9 mouse cellular contexts compared by ENCODE assay signal in genomic region chr11:120142601-120143051, GRCm38 (mm10). TPM values are rescaled to one million over a fixed set of nuclear protein-coding genes. Genes with fewer than 3 reads are reported as not detected.
DNase-seq lines count a peak whose midpoint lies in the region; ATAC-seq and TF ChIP-seq lines count a peak whose summit lies in the region.
"Had no signal": no experiment of that assay in that cellular context is flagged by ENCODE, and none has a peak within 500 bp of the region (broad histone marks: within the 10 kb centered on the region; RNA-seq: fewer than 3 reads in every experiment).

No protein-coding gene starts in this region.

- peaks cover 75% of the 10 kb centered on the region for H3K4me1 ChIP-seq in G1E (ENCODE audit: insufficient read depth, low read depth, low read length)
- H3K4me1 ChIP-seq in forebrain, postnatal 0 days (ENCODE audit: insufficient read depth): no peaks in the 10 kb centered on the region
- peaks cover 82% of the 10 kb centered on the region for H3K4me1 ChIP-seq in liver, embryonic 13.5 days (replicated peaks)

- no peak for TF ChIP-seq CTCF in G1E (IDR thresholded peaks at IDR 0.05; ENCODE audit: low read depth, low read length)
- TF ChIP-seq CTCF in forebrain, postnatal 0 days (IDR thresholded peaks at IDR 0.05; ENCODE audit: low read depth): peak; percentile 29; the same call in 1 of the 2 replicates

- H3K27ac ChIP-seq in forebrain, postnatal 0 days (ENCODE audit: low read depth, low read length): no peak overlapping the region
- peak overlapping the region; percentile 77 for H3K27ac ChIP-seq in liver, embryonic 13.5 days

- peak; percentile 33 to 58 for DNase-seq in frontal cortex, postnatal 10 days (ENCODE audit: low spot score in 2 of 2)
- no peak for DNase-seq in G1E (ENCODE audit: low spot score)
- no peak for DNase-seq in forebrain, postnatal 0 days
- DNase-seq in liver, embryonic 13.5 days: no peak
- peak; percentile 47 for DNase-seq in retina, embryonic 14.5 days (ENCODE audit: low spot score)
- no peak for DNase-seq in cerebellum, adult 8-10 months

- H3K4me2 ChIP-seq in forebrain, postnatal 0 days (ENCODE audit: low read depth): no peak overlapping the region
- H3K4me2 ChIP-seq in liver, embryonic 13.5 days: 0 out of 2 replicates have a peak overlapping the region, but pooled peaks have one; percentile 8

- H3K9me3 ChIP-seq in G1E (replicated peaks): no peaks in the 10 kb centered on the region
- H3K9me3 ChIP-seq in forebrain, postnatal 0 days (ENCODE audit: low read length): no peaks in the 10 kb centered on the region
- H3K9me3 ChIP-seq in liver, embryonic 13.5 days (replicated peaks): no peaks in the 10 kb centered on the region

- no peaks in the 10 kb centered on the region for H3K27me3 ChIP-seq in G1E (ENCODE audit: insufficient read depth, low read length)
- no peaks in the 10 kb centered on the region for H3K27me3 ChIP-seq in forebrain, postnatal 0 days (ENCODE audit: insufficient read depth, low read length)
- H3K27me3 ChIP-seq in liver, embryonic 13.5 days: no peaks in the 10 kb centered on the region
- H3K27me3 ChIP-seq: Patski had no signal

- no peak overlapping the region for H3K4me3 ChIP-seq in G1E (ENCODE audit: low read depth, low read length)
- no peak overlapping the region for H3K4me3 ChIP-seq in forebrain, postnatal 0 days (ENCODE audit: low read depth, low read length)
- no peak overlapping the region for H3K4me3 ChIP-seq in liver, embryonic 13.5 days (replicated peaks)

- H3K36me3 ChIP-seq in G1E (replicated peaks): peaks cover 96% of the 10 kb centered on the region
- peaks cover 10% of the 10 kb centered on the region for H3K36me3 ChIP-seq in forebrain, postnatal 0 days (ENCODE audit: insufficient read depth)
- H3K36me3 ChIP-seq in liver, embryonic 13.5 days: peaks cover 56% of the 10 kb centered on the region

- H3K9ac ChIP-seq in forebrain, postnatal 0 days: no peak overlapping the region
- 0 out of 2 replicates have a peak overlapping the region, but pooled peaks have one; percentile 26 for H3K9ac ChIP-seq in liver, embryonic 13.5 days

- 68% methylated on average over 3 of the region's 3 CpGs for WGBS in forebrain, postnatal 0 days
- 51% methylated on average over 3 of the region's 3 CpGs for WGBS in liver, embryonic 13.5 days (ENCODE audit: insufficient replicate concordance)

- ATAC-seq in frontal cortex, adult (ENCODE audit: low TSS enrichment): no peak
- peak; percentile 74 for ATAC-seq in G1E (ENCODE audit: extremely low read depth, insufficient number of reproducible peaks, low FRiP score, poor library complexity, severe bottlenecking)
- peak; percentile 63; the same call in 1 of the 2 replicates for ATAC-seq in forebrain, postnatal 0 days
- ATAC-seq in inflammation-experienced regulatory T-cells, adult 6 months: peak; percentile 95
- ATAC-seq in liver, embryonic 13.5 days (ENCODE audit: low read depth): peak; percentile 63
- ATAC-seq: Patski had no signal

RNA-seq across cellular contexts. Expression of gene Slc38a10, which starts 8.5 kb away (rescaled TPM):
- total RNA-seq in G1E (2014; fragmentation: Nextera tagmentation) (47.0 and 52.8 TPM in 2 replicates), G1E (2017) (65.4 and 69.5 TPM in 2 replicates)
- polyA plus RNA-seq in G1E (2012): 92.4 and 92.6 TPM in 2 replicates
- 114 and 147 TPM in 2 replicates for total RNA-seq in forebrain, postnatal 0 days (2014; rRNA removed)
- 90.4 and 97.0 TPM in 2 replicates for polyA plus RNA-seq in forebrain, postnatal 0 days (2015; fragmentation: Nextera tagmentation; extraction: Ambion mirVana)
- polyA plus RNA-seq in inflammation-experienced regulatory T-cells, adult 6 months (2017; shearing (Covaris generic)): 10 to 100 TPM; 39.7 to 62.8 (median 44.1) TPM
- 35.5 and 38.3 TPM in 2 replicates for polyA plus RNA-seq in liver, embryonic 13.5 days (2015; fragmentation: Nextera tagmentation; extraction: Ambion mirVana)

RNA-seq across cellular contexts. Expression of gene Ndufaf8, which starts 43.9 kb away (rescaled TPM):
- 10.4 and 11.1 TPM in 2 replicates for total RNA-seq in G1E (2014; fragmentation: Nextera tagmentation)
- 15.1 and 20.3 TPM in 2 replicates for total RNA-seq in G1E (2017)
- 60.0 and 78.2 TPM in 2 replicates for polyA plus RNA-seq in G1E (2012)
- 16.7 and 32.2 TPM in 2 replicates for total RNA-seq in forebrain, postnatal 0 days (2014; rRNA removed)
- polyA plus RNA-seq in forebrain, postnatal 0 days (2015; fragmentation: Nextera tagmentation; extraction: Ambion mirVana): 58.1 and 74.8 TPM in 2 replicates
- 10 to 100 TPM; 88.3 to 98.3 (median 92.6) TPM for polyA plus RNA-seq in inflammation-experienced regulatory T-cells, adult 6 months (2017; shearing (Covaris generic))
- 46.5 and 52.1 TPM in 2 replicates for polyA plus RNA-seq in liver, embryonic 13.5 days (2015; fragmentation: Nextera tagmentation; extraction: Ambion mirVana)

RNA-seq across cellular contexts. Expression of gene Tepsin, which starts 44.1 kb away (rescaled TPM):
- total RNA-seq in G1E (2014; fragmentation: Nextera tagmentation) (13.1 and 14.2 TPM in 2 replicates), G1E (2017) (12.1 and 15.7 TPM in 2 replicates)
- polyA plus RNA-seq in G1E (2012): 24.2 and 24.3 TPM in 2 replicates
- 19.0 and 25.8 TPM in 2 replicates for total RNA-seq in forebrain, postnatal 0 days (2014; rRNA removed)
- 12.7 and 14.8 TPM in 2 replicates for polyA plus RNA-seq in forebrain, postnatal 0 days (2015; fragmentation: Nextera tagmentation; extraction: Ambion mirVana)
- 10 to 100 TPM in 1 of 3 experiments, 1 to 10 TPM in 2; 8.1 to 12.5 (median 9.3) TPM for polyA plus RNA-seq in inflammation-experienced regulatory T-cells, adult 6 months (2017; shearing (Covaris generic))
- 5.2 and 6.9 TPM in 2 replicates for polyA plus RNA-seq in liver, embryonic 13.5 days (2015; fragmentation: Nextera tagmentation; extraction: Ambion mirVana)

RNA-seq across cellular contexts. Expression of gene Cep131, which starts 56.0 kb away (rescaled TPM):
- total RNA-seq in G1E (2014; fragmentation: Nextera tagmentation) (6.1 and 10.4 TPM in 2 replicates), G1E (2017) (7.9 and 8.8 TPM in 2 replicates)
- polyA plus RNA-seq in G1E (2012): 26.2 and 30.1 TPM in 2 replicates
- total RNA-seq in forebrain, postnatal 0 days (2014; rRNA removed): 18.3 and 21.4 TPM in 2 replicates
- polyA plus RNA-seq in forebrain, postnatal 0 days (2015; fragmentation: Nextera tagmentation; extraction: Ambion mirVana): 21.0 and 22.0 TPM in 2 replicates
- under 1 TPM; 0.28 to 0.48 (median 0.29) TPM for polyA plus RNA-seq in inflammation-experienced regulatory T-cells, adult 6 months (2017; shearing (Covaris generic))
- 4.8 and 5.1 TPM in 2 replicates for polyA plus RNA-seq in liver, embryonic 13.5 days (2015; fragmentation: Nextera tagmentation; extraction: Ambion mirVana)

Comparison
In these comparisons a context has a peak if more than half of its experiments do, and no peak if none do; other contexts are left out.
1. DNase-seq: peak in frontal cortex, postnatal 10 days (2 of 2) and retina, embryonic 14.5 days (single experiment); none in G1E (single experiment), forebrain, postnatal 0 days (single experiment), liver, embryonic 13.5 days (single experiment) and cerebellum, adult 8-10 months (single experiment).